Mouse (Mus musculus) cerebellum, postnatal 36 days (tissue): ENCODE measurements at regions not wholly inside any gene's neighbourhood (a gene's known extent, or its start where the extent isn't known, plus 50 kb on each side); places are given as distances from the start of the nearest gene placed in this dataset.

ENCODE experiments used
- DNase-seq, 2 experiments: peaks; one replicate each; pipeline ENCODE4 v3.0.0; 2021 to 2022; ENCODE audit warnings: mixed read lengths in 2 of 2

GRCm38 (mm10) chr2:162720016-162720415 is 59.1 kb upstream of the Ptprt start:
- DNase-seq, result no peak

GRCm38 (mm10) chr2:162718466-162718865 is 57.5 kb upstream of the Ptprt start:
- no peak for DNase-seq

DNA sequence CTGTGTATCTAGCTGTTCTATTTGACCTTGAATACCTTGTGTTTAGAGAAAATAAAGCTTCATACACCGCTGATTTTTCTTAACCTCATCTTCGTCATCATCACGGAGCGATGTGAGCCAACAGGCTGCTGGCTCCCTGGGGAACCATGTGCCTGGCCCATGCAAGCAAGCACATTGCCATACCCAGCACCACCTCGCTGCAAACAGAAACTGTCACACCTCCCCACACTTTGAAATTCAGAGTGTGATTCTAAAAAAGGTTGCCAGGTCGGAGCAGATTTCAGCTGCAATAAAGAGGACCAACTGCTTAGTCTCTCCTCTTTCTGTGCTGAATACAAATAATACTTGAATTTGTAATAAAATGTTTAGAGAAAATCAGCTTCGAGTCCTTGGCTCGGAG is 54.0 kb upstream of the Ptprt start:
- DNase-seq, result no peak

- no peak for DNase-seq
Observed at GRCm38 (mm10) chr2:162712972-162713371, 52.0 kb upstream of the Ptprt start.

- DNase-seq, result no peak
Observed at GRCm38 (mm10) chr2:162712394-162712793, 51.4 kb upstream of the Ptprt start.
